Mouse (Mus musculus) frontal cortex, adult (tissue): ENCODE measurements around the gene Pde1c.
"Not testable (repeated sequence)": the region's sequence is repeated elsewhere in the genome, so short reads cannot be mapped to it uniquely, and the experiment has no call there.

Experiments
- ATAC-seq: cut with Nextera tagmentation; 2 replicates; pipeline ENCODE4 v1.9.2; 2017; ENCODE audit warnings: mild to moderate bottlenecking, moderate library complexity, mixed read lengths; ENCODE audit not compliant: low TSS enrichment

Gene Pde1c

GRCm38 (mm10) chr6:56568470-56569372, at the start of gene Pde1c:
Pde1c (minus strand) TSS chr6:56569103.
- peak; percentile 81 for ATAC-seq

GRCm38 (mm10) chr6:56616982-56617613, 48.2 kb upstream of the Pde1c start:
- ATAC-seq, result no peak

GRCm38 (mm10) chr6:56616228-56616981, 47.5 kb upstream of the Pde1c start:
- no peak for ATAC-seq

GRCm38 (mm10) chr6:56609529-56609928, 40.6 kb upstream of the Pde1c start:
- ATAC-seq, result not testable (repeated sequence)

- peak; percentile 96 for ATAC-seq
These were observed 39.4 kb upstream of the Pde1c start for GRCm38 (mm10) chr6:56608277-56608676.

- ATAC-seq, result no peak
These were observed 10.7 kb upstream of the Pde1c start for GRCm38 (mm10) chr6:56579568-56579967.

GRCm38 (mm10) chr6:56560891-56561290, 8.0 kb downstream of the Pde1c start:
- ATAC-seq, result no peak

- peak; percentile 60; the same call in 1 of the 2 replicates for ATAC-seq
These were observed 8.4 kb downstream of the Pde1c start for GRCm38 (mm10) chr6:56560474-56560888.

GRCm38 (mm10) chr6:56558711-56559110, 10.2 kb downstream of the Pde1c start:
- no peak for ATAC-seq

- no peak for ATAC-seq
These were observed 13.1 kb downstream of the Pde1c start for GRCm38 (mm10) chr6:56555848-56556247.

- ATAC-seq, result peak; percentile 39
These were observed 13.5 kb downstream of the Pde1c start for GRCm38 (mm10) chr6:56555382-56555781.

- no peak for ATAC-seq
These were observed 17.9 kb downstream of the Pde1c start for GRCm38 (mm10) chr6:56551022-56551421.

- ATAC-seq, result no peak
These were observed 28.7 kb downstream of the Pde1c start for GRCm38 (mm10) chr6:56540247-56540646.

- no peak for ATAC-seq
These were observed 34.2 kb downstream of the Pde1c start for GRCm38 (mm10) chr6:56534653-56535052.

GRCm38 (mm10) chr6:56532257-56532656, 36.6 kb downstream of the Pde1c start:
- no peak for ATAC-seq

- ATAC-seq, result no peak
These were observed 44.7 kb downstream of the Pde1c start for GRCm38 (mm10) chr6:56523938-56524866.

- no peak for ATAC-seq
These were observed 79.7 kb downstream of the Pde1c start for GRCm38 (mm10) chr6:56489161-56489560.

- ATAC-seq, result no peak
These were observed 83.8 kb downstream of the Pde1c start for GRCm38 (mm10) chr6:56485078-56485477.

GRCm38 (mm10) chr6:56480914-56481482, 87.9 kb downstream of the Pde1c start:
- ATAC-seq, result peak; percentile 85

GRCm38 (mm10) chr6:56476581-56476980, 92.3 kb downstream of the Pde1c start:
- peak; percentile 97 for ATAC-seq

- no peak for ATAC-seq
These were observed 110.8 kb downstream of the Pde1c start for GRCm38 (mm10) chr6:56458098-56458497.
